Mouse (Mus musculus) lung, embryonic 16.5 days (tissue): ENCODE measurements around the gene Myl6b. TPM values are rescaled to one million over a fixed set of nuclear protein-coding genes. Genes with fewer than 3 reads are reported as not detected.
"Not testable (repeated sequence)": the region's sequence is repeated elsewhere in the genome, so short reads cannot be mapped to it uniquely, and the experiment has no call there.

ENCODE experiments used
- ATAC-seq: fragments of 200-750 bp; cut with Nextera tagmentation; 2 replicates; pipeline ENCODE4 v1.8.0; 2017; ENCODE audit warnings: low read depth, mild to moderate bottlenecking, moderate library complexity
- H3K27ac ChIP-seq: fragments of 300-500 bp; sonication (generic); 2 replicates; pipeline ENCODE4 v1.5.1; 2014; ENCODE audit warnings: mild to moderate bottlenecking, control low read depth, low read length
- H3K27me3 ChIP-seq: fragments of 300-500 bp; sonication (generic); 2 replicates; pipeline ENCODE4 v1.6.1; 2014; ENCODE audit warnings: low read depth, low read length, mixed read lengths; ENCODE audit not compliant: control insufficient read depth, insufficient read depth
- H3K36me3 ChIP-seq: fragments of 300-500 bp; sonication (generic); 2 replicates; pipeline ENCODE4 v1.6.1; 2014; ENCODE audit warnings: low read length; ENCODE audit not compliant: control insufficient read depth, insufficient read depth
- H3K4me1 ChIP-seq: fragments of 300-500 bp; sonication (generic); replicated peaks from 2 replicates; pipeline ENCODE4 v1.6.1; 2014; ENCODE audit warnings: low read length, mixed read lengths; ENCODE audit not compliant: control insufficient read depth, insufficient read depth
- H3K4me2 ChIP-seq: fragments of 300-500 bp; sonication (generic); 2 replicates; pipeline ENCODE4 v1.6.1; 2014; ENCODE audit warnings: low read depth, low read length, control low read depth
- H3K4me3 ChIP-seq: fragments of 300-500 bp; sonication (generic); 2 replicates; pipeline ENCODE4 v1.5.1; 2014; ENCODE audit warnings: mild to moderate bottlenecking, low read length, control low read depth
- H3K9ac ChIP-seq: fragments of 300-500 bp; sonication (generic); 2 replicates; pipeline ENCODE4 v1.6.1; 2014; ENCODE audit warnings: low read length, control low read depth
- H3K9me3 ChIP-seq: fragments of 300-500 bp; sonication (generic); 2 replicates; pipeline ENCODE4 v1.6.1; 2016; ENCODE audit warnings: low read length; ENCODE audit not compliant: control insufficient read depth
- WGBS: fragments of 180-500 bp; shearing (Covaris S2); extraction: QIAGEN DNeasy Blood & Tissue Kit; methylation state at CpG from one replicate; pipeline ENCODE4 v1.1.7; 2014; 5-methylcytosine and 5-hydroxymethylcytosine counted together
- polyA plus RNA-seq: library from polyadenylated mRNA; unstranded; fragments of >200 nt; fragmentation: Nextera tagmentation; extraction: Ambion mirVana; gene quantifications from 2 replicates; pipeline ENCODE4 v1.2.1, GENCODE M21; 2015

Gene Myl6b
- polyA plus RNA-seq, 1 experiment from 2014 or later = 3.5 TPM

- peaks cover 25% of the 10 kb centered on the region for H3K4me1 ChIP-seq
- 13% methylated on average over 12 of the region's 12 CpGs for WGBS
- no peaks in the 10 kb centered on the region for H3K9me3 ChIP-seq
- H3K36me3 ChIP-seq = peaks cover 34% of the 10 kb centered on the region
- ATAC-seq = peak; percentile 69
- peak overlapping the region; percentile 77 for H3K4me3 ChIP-seq
- H3K27ac ChIP-seq = peak overlapping the region; percentile 99
- H3K9ac ChIP-seq = peak overlapping the region; percentile 83
- peak overlapping the region; percentile 78 for H3K4me2 ChIP-seq
- H3K27me3 ChIP-seq = no peaks in the 10 kb centered on the region
Measured at GRCm38 (mm10) chr10:128492633-128493311, 5.7 kb downstream of the Myl6b start.

- WGBS = 22% methylated on average over 8 of the region's 8 CpGs
- not testable (repeated sequence) for H3K27me3 ChIP-seq, ATAC-seq, H3K9me3 ChIP-seq
- peak overlapping the region; percentile 83 for H3K9ac ChIP-seq
- peak overlapping the region; percentile 78 for H3K4me2 ChIP-seq
- peaks cover 41% of the 10 kb centered on the region for H3K36me3 ChIP-seq
- H3K4me3 ChIP-seq = peak overlapping the region; percentile 77
- peaks cover 25% of the 10 kb centered on the region for H3K4me1 ChIP-seq
- H3K27ac ChIP-seq = peak overlapping the region; percentile 99
Measured at GRCm38 (mm10) chr10:128492051-128492450, 6.4 kb downstream of the Myl6b start.

- peak overlapping the region; percentile 78 for H3K4me2 ChIP-seq
- 19% methylated on average over 6 of the region's 6 CpGs for WGBS
- H3K4me3 ChIP-seq = peak overlapping the region; percentile 77
- H3K9me3 ChIP-seq = no peaks in the 10 kb centered on the region
- H3K36me3 ChIP-seq = peaks cover 43% of the 10 kb centered on the region
- peak overlapping the region; percentile 83 for H3K9ac ChIP-seq
- peak overlapping the region; percentile 99 for H3K27ac ChIP-seq
- ATAC-seq = no peak
- peaks cover 25% of the 10 kb centered on the region for H3K4me1 ChIP-seq
- no peaks in the 10 kb centered on the region for H3K27me3 ChIP-seq
Measured at GRCm38 (mm10) chr10:128491495-128491894, 7.0 kb downstream of the Myl6b start.

GRCm38 (mm10) chr10:128490912-128491311, 7.6 kb downstream of the Myl6b start:
- Histone ChIP-seq H3K27ac (peak overlapping the region; percentile 99), H3K9ac (0 out of 2 replicates have a peak overlapping the region, but pooled peaks have one; percentile 24), H3K9me3 (no peaks in the 10 kb centered on the region), H3K27me3 (no peaks in the 10 kb centered on the region), H3K4me2 (peak overlapping the region; percentile 78), H3K4me3 (no peak overlapping the region; the same call in 1 of the 2 replicates), H3K36me3 (peaks cover 45% of the 10 kb centered on the region), H3K4me1 (peaks cover 25% of the 10 kb centered on the region)
- 34% methylated on average over 5 of the region's 5 CpGs for WGBS
- no peak for ATAC-seq

GRCm38 (mm10) chr10:128490232-128490631, 8.3 kb downstream of the Myl6b start:
- Histone ChIP-seq H3K9ac (no peak overlapping the region), H3K9me3 (no peaks in the 10 kb centered on the region), H3K36me3 (peaks cover 51% of the 10 kb centered on the region), H3K27ac (peak overlapping the region; percentile 44), H3K4me2 (no peak overlapping the region), H3K4me1 (peaks cover 25% of the 10 kb centered on the region), H3K27me3 (no peaks in the 10 kb centered on the region), H3K4me3 (no peak overlapping the region)
- no peak for ATAC-seq
- WGBS = 24% methylated on average over 5 of the region's 5 CpGs

GRCm38 (mm10) chr10:128489785-128490184, 8.7 kb downstream of the Myl6b start:
- no peak for ATAC-seq
- H3K36me3 ChIP-seq = peaks cover 51% of the 10 kb centered on the region
- peak overlapping the region; percentile 44 for H3K27ac ChIP-seq
- no peaks in the 10 kb centered on the region for H3K9me3 ChIP-seq
- H3K4me2 ChIP-seq = no peak overlapping the region
- H3K4me3 ChIP-seq = no peak overlapping the region
- H3K4me1 ChIP-seq = peaks cover 21% of the 10 kb centered on the region
- 50% methylated on average over 4 of the region's 4 CpGs for WGBS
- no peak overlapping the region for H3K9ac ChIP-seq
- no peaks in the 10 kb centered on the region for H3K27me3 ChIP-seq

GRCm38 (mm10) chr10:128489380-128489779, 9.1 kb downstream of the Myl6b start:
- Histone ChIP-seq H3K9me3 (no peaks in the 10 kb centered on the region), H3K36me3 (peaks cover 51% of the 10 kb centered on the region), H3K27me3 (no peaks in the 10 kb centered on the region), H3K27ac (peak overlapping the region; percentile 44), H3K9ac (no peak overlapping the region), H3K4me2 (no peak overlapping the region), H3K4me1 (peaks cover 20% of the 10 kb centered on the region), H3K4me3 (no peak overlapping the region)
- 50% methylated on average over 5 of the region's 5 CpGs for WGBS
- ATAC-seq = no peak

GRCm38 (mm10) chr10:128488776-128489175, 9.7 kb downstream of the Myl6b start:
- H3K4me1 ChIP-seq = peaks cover 20% of the 10 kb centered on the region
- no peak overlapping the region for H3K27ac ChIP-seq
- H3K4me3 ChIP-seq = no peak overlapping the region
- no peak for ATAC-seq
- WGBS = 76% methylated on average over 4 of the region's 4 CpGs
- no peaks in the 10 kb centered on the region for H3K9me3 ChIP-seq
- H3K27me3 ChIP-seq = no peaks in the 10 kb centered on the region
- no peak overlapping the region for H3K4me2 ChIP-seq
- peaks cover 56% of the 10 kb centered on the region for H3K36me3 ChIP-seq
- H3K9ac ChIP-seq = no peak overlapping the region

GRCm38 (mm10) chr10:128487861-128488712, 10.4 kb downstream of the Myl6b start:
- Histone ChIP-seq H3K9me3 (no peaks in the 10 kb centered on the region), H3K4me3 (no peak overlapping the region), H3K36me3 (peaks cover 63% of the 10 kb centered on the region), H3K27ac (no peak overlapping the region), H3K9ac (no peak overlapping the region), H3K4me1 (peaks cover 20% of the 10 kb centered on the region), H3K4me2 (no peak overlapping the region), H3K27me3 (no peaks in the 10 kb centered on the region)
- ATAC-seq = no peak
- WGBS = 87% methylated on average over 22 of the region's 22 CpGs
